Mouse (Mus musculus): ENCODE data around the gene Gm8281. TPM values are rescaled to one million over a fixed set of nuclear protein-coding genes. Genes with fewer than 3 reads are reported as not detected.
"Not testable (repeated sequence)": the region's sequence is repeated elsewhere in the genome, so short reads cannot be mapped to it uniquely, and the experiment has no call there.

The Gm8281 gene
- not detected for total RNA-seq (2021)
- long read RNA-seq, experiment 1, partial matches to known transcripts: 0 of 1 reads
- long read RNA-seq, experiment 1, other reads (novel, unspliced or antisense): 1 of 1 reads
- long read RNA-seq, experiment 2: 0 reads

DNA sequence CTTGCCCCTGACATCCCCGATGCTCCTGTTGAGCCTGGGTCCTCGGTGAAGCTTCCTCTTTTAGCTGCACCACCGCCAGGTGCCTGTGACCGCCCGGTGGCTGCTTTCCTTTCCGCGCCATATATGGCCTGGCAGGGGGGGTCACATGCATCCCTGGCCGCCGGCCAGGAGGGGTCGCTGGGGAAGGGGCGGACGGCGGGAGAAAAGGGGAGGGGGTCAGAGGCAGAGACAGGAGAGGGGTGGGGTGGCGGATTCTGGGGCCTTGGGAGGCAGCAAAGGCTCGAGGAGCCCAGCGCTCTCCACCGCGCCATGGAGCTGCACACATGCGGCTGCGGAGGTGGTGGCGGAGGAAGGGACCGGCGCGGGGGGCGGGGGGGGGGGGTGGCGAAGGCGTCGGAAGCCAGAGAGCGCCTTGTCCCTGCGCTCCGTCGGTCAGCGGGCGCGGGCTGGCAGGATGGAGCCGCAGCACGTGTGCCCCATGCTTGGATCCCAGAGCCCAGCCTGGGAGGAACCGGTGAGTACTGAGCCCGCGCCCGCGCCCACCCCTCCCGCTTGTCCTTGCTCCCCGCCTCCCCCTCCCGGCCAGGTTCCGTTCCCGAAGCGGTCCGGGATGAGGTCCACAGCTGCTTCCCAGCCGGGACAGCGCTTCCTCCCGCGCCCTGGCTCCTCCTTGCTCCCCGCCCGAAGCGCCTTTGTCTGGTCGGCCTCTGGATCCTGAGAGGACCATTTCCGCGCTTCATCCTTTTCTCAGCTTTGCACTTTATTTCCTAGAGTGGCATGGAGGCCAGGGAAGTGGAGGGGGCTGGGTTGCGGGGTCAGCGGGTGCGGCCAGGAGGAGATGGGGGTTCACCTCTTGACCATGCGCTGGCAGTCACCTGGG, at the start of gene Gm8281:
Gene Gm8281 (plus strand): TSS at position 430 of the 880 bp plus-strand sequence.
- DNase-seq: not testable (repeated sequence)

DNA sequence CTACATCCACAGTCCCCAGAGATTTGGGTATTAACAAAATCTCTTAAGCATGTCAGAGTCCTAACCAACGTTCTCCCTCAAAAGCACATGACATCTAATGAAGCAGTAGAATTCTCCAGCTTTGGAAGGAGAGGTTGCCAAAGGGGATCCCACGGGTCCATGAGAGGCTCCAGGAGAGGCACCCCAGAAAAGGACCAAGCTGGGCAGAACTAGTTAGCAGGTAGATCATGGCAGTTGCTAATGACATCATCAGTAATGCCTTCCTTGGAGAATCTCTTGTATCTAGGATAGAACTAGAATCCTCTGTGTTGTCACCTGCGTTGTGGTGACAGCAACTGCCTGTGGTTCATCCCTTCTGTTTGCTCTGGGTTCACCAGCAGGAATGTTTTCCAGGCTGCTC, 20.5 kb upstream of the Gm8281 start, which contains the start of gene 4930555G01Rik:
Gene 4930555G01Rik (plus strand): TSS at position 301 of the 400 bp plus-strand sequence.
- not testable (repeated sequence) for DNase-seq

DNA sequence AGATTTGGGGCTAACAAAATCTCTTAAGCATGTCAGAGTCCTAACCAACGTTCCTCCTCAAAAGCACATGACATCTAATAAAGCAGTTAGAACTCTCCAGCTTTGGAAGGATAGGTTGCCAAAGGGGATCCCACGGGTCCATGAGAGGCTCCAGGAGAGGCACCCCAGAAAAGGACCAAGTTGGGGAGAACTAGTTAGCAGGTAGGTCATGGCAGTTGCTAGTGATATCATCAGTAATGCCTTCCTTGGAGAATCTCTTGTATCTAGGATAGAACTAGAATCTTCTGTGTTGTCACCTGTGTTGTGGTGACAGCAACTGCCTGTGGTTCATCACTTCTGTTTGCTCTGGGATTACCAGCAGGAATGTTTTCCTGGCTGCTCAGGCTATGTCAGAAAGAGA, 60.4 kb downstream of the Gm8281 start, which contains the start of gene Gm8279:
Gene Gm8279 (plus strand): TSS at position 301 of the 400 bp plus-strand sequence.
- DNase-seq: not testable (repeated sequence)

Other genes starting within 250 kb of the Gm8281 start
- gene Gm3269, start 232.9 kb upstream of the Gm8281 start, total RNA-seq (2021): not detected
- under 1 TPM in 1 of 2 experiments, not detected in 1; 0.59 TPM for gene Gm3264, start 215.5 kb upstream of the Gm8281 start, total RNA-seq (2021)
- gene Gm3278, start 178.6 kb upstream of the Gm8281 start, total RNA-seq (2021): not detected
- not detected for gene Gm8297, start 87.1 kb upstream of the Gm8281 start, total RNA-seq (2021)
- not detected for gene Gm3298, start 55.1 kb upstream of the Gm8281 start, total RNA-seq (2021)
- gene 4930555G01Rik, start 20.4 kb upstream of the Gm8281 start, total RNA-seq (2021): not detected
- not detected for gene Gm8279, start 60.5 kb downstream of the Gm8281 start, total RNA-seq (2021)
- not detected for gene Gm3317, start 93.5 kb downstream of the Gm8281 start, total RNA-seq (2021)
- not detected for gene Gm8271, start 114.8 kb downstream of the Gm8281 start, total RNA-seq (2021)
- gene Gm3526, start 189.5 kb downstream of the Gm8281 start, total RNA-seq (2021): not detected

Measured in adrenal gland, postnatal 36 days (tissue).